Comparison of ENCODE assay signal across 23 mouse cellular contexts in genomic region chr9:30564765-30565680, GRCm38 (mm10).
DNase-seq lines count a peak whose midpoint lies in the region; ATAC-seq lines count a peak whose summit lies in the region.
"Had no signal": no experiment of that assay in that cellular context is flagged by ENCODE, and none has a peak within 500 bp of the region (broad histone marks: within the 10 kb centered on the region; RNA-seq: fewer than 3 reads in every experiment).

No protein-coding gene starts in this region.

- ATAC-seq in embryonic facial prominence, embryonic 14.5 days (ENCODE audit: low read depth), result no peak
- ATAC-seq in limb, embryonic 13.5 days (ENCODE audit: low FRiP score, low read depth), result peak; percentile 57
- ATAC-seq: CD4-positive, CD25-positive, alpha-beta regulatory T cell, adult 4 months; forebrain, embryonic 14.5 days had no signal

- H3K9me3 ChIP-seq in embryonic facial prominence, embryonic 14.5 days (ENCODE audit: control insufficient read depth, low read length), result no peaks in the 10 kb centered on the region
- no peaks in the 10 kb centered on the region for H3K9me3 ChIP-seq in embryonic facial prominence, embryonic 10.5 days
- no peaks in the 10 kb centered on the region for H3K9me3 ChIP-seq in limb, embryonic 13.5 days
- no peaks in the 10 kb centered on the region for H3K9me3 ChIP-seq in limb, embryonic 10.5 days (replicated peaks)
- H3K9me3 ChIP-seq: embryonic facial prominence, embryonic 15.5 days; G1E; heart, embryonic 12.5 days; hindbrain, embryonic 13.5 days had no signal

- H3K27me3 ChIP-seq in embryonic facial prominence, embryonic 14.5 days (replicated peaks; ENCODE audit: control insufficient read depth, insufficient read depth, low read length), result no peaks in the 10 kb centered on the region
- no peaks in the 10 kb centered on the region for H3K27me3 ChIP-seq in embryonic facial prominence, embryonic 10.5 days (replicated peaks; ENCODE audit: low read depth, poor library complexity, severe bottlenecking)
- H3K27me3 ChIP-seq in limb, embryonic 13.5 days, result no peaks in the 10 kb centered on the region
- H3K27me3 ChIP-seq in limb, embryonic 10.5 days (ENCODE audit: low read depth, poor library complexity, severe bottlenecking), result no peaks in the 10 kb centered on the region
- H3K27me3 ChIP-seq: embryonic facial prominence, embryonic 15.5 days; heart, embryonic 12.5 days; hindbrain, embryonic 13.5 days had no signal

- peak; percentile 45 for DNase-seq in embryonic facial prominence, embryonic 14.5 days (ENCODE audit: low spot score)
- no peak for DNase-seq in embryonic facial prominence, embryonic 10.5 days (ENCODE audit: low spot score)
- DNase-seq in limb, embryonic 10.5 days (ENCODE audit: low spot score), result no peak
- peak; percentile 8 for DNase-seq in lung, postnatal 25 days (ENCODE audit: low spot score)
- DNase-seq in lung, postnatal 4 days, result no peak
- DNase-seq in telencephalon, adult 2 months (ENCODE audit: low read depth, low spot score), result peak; percentile 13
- DNase-seq in right cerebral cortex, adult 2 months (ENCODE audit: low spot score in 2 of 2), result no peak
- DNase-seq: adrenal gland, adult 8-10 months; adrenal gland, postnatal 36 days; B cell, adult 2 months; cerebellum, adult 18-20 months; cerebellum, adult 9-11 months; cerebellum, postnatal 36 days; gastrocnemius, postnatal 14 days had no signal

- WGBS in embryonic facial prominence, embryonic 14.5 days, result 70% methylated on average over 3 of the region's 3 CpGs
- 85% methylated on average over 3 of the region's 3 CpGs for WGBS in embryonic facial prominence, embryonic 10.5 days
- 73% methylated on average over 3 of the region's 3 CpGs for WGBS in limb, embryonic 13.5 days
- 90% methylated on average over 3 of the region's 3 CpGs for WGBS in limb, embryonic 10.5 days

- H3K36me3 ChIP-seq in embryonic facial prominence, embryonic 14.5 days (ENCODE audit: control insufficient read depth, insufficient read depth, low read length), result no peaks in the 10 kb centered on the region
- H3K36me3 ChIP-seq in embryonic facial prominence, embryonic 10.5 days (replicated peaks), result no peaks in the 10 kb centered on the region
- no peaks in the 10 kb centered on the region for H3K36me3 ChIP-seq in limb, embryonic 13.5 days
- no peaks in the 10 kb centered on the region for H3K36me3 ChIP-seq in limb, embryonic 10.5 days
- H3K36me3 ChIP-seq: embryonic facial prominence, embryonic 15.5 days; forebrain, embryonic 10.5 days; G1E; heart, embryonic 12.5 days; hindbrain, embryonic 13.5 days had no signal

- no peak overlapping the region for H3K27ac ChIP-seq in embryonic facial prominence, embryonic 14.5 days (replicated peaks; ENCODE audit: low read depth, low read length)
- H3K27ac ChIP-seq in embryonic facial prominence, embryonic 10.5 days (replicated peaks), result no peak overlapping the region
- no peak overlapping the region for H3K27ac ChIP-seq in limb, embryonic 13.5 days
- H3K27ac ChIP-seq in limb, embryonic 10.5 days, result no peak overlapping the region
- H3K27ac ChIP-seq: embryonic facial prominence, embryonic 15.5 days; forebrain, embryonic 10.5 days; hindbrain, embryonic 13.5 days had no signal

- no peaks in the 10 kb centered on the region for H3K4me1 ChIP-seq in embryonic facial prominence, embryonic 14.5 days (ENCODE audit: control insufficient read depth, insufficient read depth, low read length)
- no peaks in the 10 kb centered on the region for H3K4me1 ChIP-seq in embryonic facial prominence, embryonic 10.5 days
- H3K4me1 ChIP-seq in limb, embryonic 13.5 days, result no peaks in the 10 kb centered on the region
- no peaks in the 10 kb centered on the region for H3K4me1 ChIP-seq in limb, embryonic 10.5 days
- H3K4me1 ChIP-seq: embryonic facial prominence, embryonic 15.5 days; forebrain, embryonic 10.5 days; hindbrain, embryonic 13.5 days had no signal

- no peak overlapping the region for H3K4me2 ChIP-seq in embryonic facial prominence, embryonic 14.5 days (ENCODE audit: low read depth, low read length)
- no peak overlapping the region for H3K4me2 ChIP-seq in limb, embryonic 13.5 days (replicated peaks)
- H3K4me2 ChIP-seq: embryonic facial prominence, embryonic 15.5 days; heart, embryonic 12.5 days; hindbrain, embryonic 13.5 days had no signal

- no peak overlapping the region for H3K9ac ChIP-seq in embryonic facial prominence, embryonic 14.5 days (ENCODE audit: low read depth, low read length)
- no peak overlapping the region for H3K9ac ChIP-seq in limb, embryonic 13.5 days
- H3K9ac ChIP-seq: embryonic facial prominence, embryonic 15.5 days; heart, embryonic 12.5 days; hindbrain, embryonic 13.5 days had no signal

- no peak overlapping the region for H3K4me3 ChIP-seq in embryonic facial prominence, embryonic 14.5 days (ENCODE audit: low read depth, low read length)
- H3K4me3 ChIP-seq in embryonic facial prominence, embryonic 10.5 days, result no peak overlapping the region
- H3K4me3 ChIP-seq in limb, embryonic 13.5 days, result no peak overlapping the region
- no peak overlapping the region for H3K4me3 ChIP-seq in limb, embryonic 10.5 days
- H3K4me3 ChIP-seq: embryonic facial prominence, embryonic 15.5 days; erythroblast, embryonic 14.5 days; forebrain, embryonic 10.5 days; heart, embryonic 12.5 days; hindbrain, embryonic 13.5 days had no signal

Comparison
In these comparisons a context has a peak if more than half of its experiments do, and no peak if none do; other contexts are left out.
1. DNase-seq: peak in embryonic facial prominence, embryonic 14.5 days (single experiment), lung, postnatal 25 days (single experiment) and telencephalon, adult 2 months (single experiment); none in embryonic facial prominence, embryonic 10.5 days (single experiment), limb, embryonic 10.5 days (single experiment), lung, postnatal 4 days (0 of 2) and right cerebral cortex, adult 2 months (0 of 2).